Mouse (Mus musculus) forebrain, embryonic 12.5 days (tissue): ENCODE measurements around the gene Srsf3. TPM values are rescaled to one million over a fixed set of nuclear protein-coding genes. Genes with fewer than 3 reads are reported as not detected.

Experiments
- ATAC-seq: fragments of 200-750 bp; cut with Nextera tagmentation; 2 replicates; pipeline ENCODE4 v1.8.0; 2017; ENCODE audit warnings: moderate TSS enrichment; ENCODE audit not compliant: low FRiP score
- H3K27ac ChIP-seq: fragments of 300-500 bp; sonication (generic); 2 replicates; pipeline ENCODE4 v1.5.1; 2016; ENCODE audit warnings: mild to moderate bottlenecking
- H3K27me3 ChIP-seq: fragments of 300-500 bp; sonication (generic); 2 replicates; pipeline ENCODE4 v1.6.1; 2016; ENCODE audit warnings: mild to moderate bottlenecking
- H3K36me3 ChIP-seq: fragments of 300-500 bp; sonication (generic); replicated peaks from 2 replicates; pipeline ENCODE4 v1.6.1; 2016; ENCODE audit warnings: mild to moderate bottlenecking
- H3K4me1 ChIP-seq: fragments of 300-500 bp; sonication (generic); 2 replicates; pipeline ENCODE4 v1.6.1; 2016
- H3K4me2 ChIP-seq: fragments of 300-500 bp; sonication (generic); 2 replicates; pipeline ENCODE4 v1.6.1; 2016; ENCODE audit warnings: mild to moderate bottlenecking, moderate library complexity
- H3K4me3 ChIP-seq: fragments of 300-500 bp; sonication (generic); replicated peaks from 2 replicates; pipeline ENCODE4 v1.5.1; 2016; ENCODE audit warnings: mild to moderate bottlenecking
- H3K9ac ChIP-seq: fragments of 300-500 bp; sonication (generic); 2 replicates; pipeline ENCODE4 v1.6.1; 2016; ENCODE audit warnings: mild to moderate bottlenecking
- H3K9me3 ChIP-seq: fragments of 300-500 bp; sonication (generic); 2 replicates; pipeline ENCODE4 v1.6.1; 2016
- WGBS: fragments of 180-500 bp; shearing (Covaris S2); methylation state at CpG from one replicate; pipeline ENCODE4 v1.1.7; 2016; 5-methylcytosine and 5-hydroxymethylcytosine counted together
- polyA plus RNA-seq: library from polyadenylated mRNA; unstranded; fragments of >200 nt; fragmentation: Nextera tagmentation; extraction: Ambion mirVana; gene quantifications from 2 replicates; pipeline ENCODE4 v1.2.1, GENCODE M21; 2016

The Srsf3 gene
- polyA plus RNA-seq, 1 experiment from 2014 or later = 852 TPM

DNA sequence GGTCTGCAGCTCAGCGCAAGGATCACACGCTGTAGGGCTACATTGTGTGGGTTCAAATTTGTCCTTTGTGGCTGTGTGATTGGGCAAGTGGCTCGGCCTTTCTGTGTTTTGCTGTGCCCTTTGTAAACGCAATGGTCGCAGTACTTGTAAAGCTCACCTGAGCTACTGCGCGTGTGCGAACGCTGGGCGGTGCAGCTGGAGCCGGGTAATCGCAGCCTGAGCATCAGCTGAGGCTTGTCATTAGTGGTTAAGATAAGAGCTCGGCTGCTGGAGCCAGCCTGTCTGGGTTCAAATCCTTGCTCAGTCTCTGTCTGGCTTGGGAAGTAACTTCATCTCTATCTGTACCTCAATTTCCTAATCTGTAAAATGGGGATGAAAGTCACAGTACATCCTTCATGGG lies 41.7 kb downstream of the Srsf3 start:
- Histone ChIP-seq H3K36me3 (no peaks in the 10 kb centered on the region), H3K4me1 (peaks cover 24% of the 10 kb centered on the region), H3K9ac (no peak overlapping the region), H3K4me2 (no peak overlapping the region), H3K27ac (no peak overlapping the region), H3K4me3 (no peak overlapping the region), H3K27me3 (no peaks in the 10 kb centered on the region; the same call in 1 of the 2 replicates), H3K9me3 (no peaks in the 10 kb centered on the region)
- 84% methylated on average over 13 of the region's 13 CpGs for WGBS
- ATAC-seq = no peak

DNA sequence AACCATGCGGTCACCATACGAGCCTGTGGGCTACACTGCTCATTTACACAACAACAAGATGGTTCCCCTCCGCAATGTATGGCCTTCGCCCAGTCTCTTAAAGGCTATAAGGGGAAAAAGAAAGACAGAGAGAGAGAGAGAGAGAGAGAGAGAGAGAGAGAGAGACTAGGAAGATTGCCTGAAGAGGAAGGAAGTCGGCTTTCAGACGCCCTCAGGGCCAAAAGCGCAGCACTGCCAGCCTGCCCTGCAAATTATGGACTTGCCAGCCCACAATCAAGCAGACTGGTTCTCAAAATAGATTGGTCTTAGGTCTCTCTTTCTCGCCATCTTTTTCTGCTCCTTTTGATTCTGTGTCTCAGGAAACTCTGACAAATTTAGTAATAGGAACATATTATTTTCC lies 43.8 kb downstream of the Srsf3 start:
- no peak for ATAC-seq
- Histone ChIP-seq H3K4me2 (no peak overlapping the region), H3K4me1 (peaks cover 30% of the 10 kb centered on the region), H3K27me3 (peaks cover 13% of the 10 kb centered on the region), H3K27ac (no peak overlapping the region), H3K4me3 (no peak overlapping the region), H3K36me3 (no peaks in the 10 kb centered on the region), H3K9ac (no peak overlapping the region), H3K9me3 (no peaks in the 10 kb centered on the region)
- WGBS = 87% methylated on average over 8 of the region's 8 CpGs

DNA sequence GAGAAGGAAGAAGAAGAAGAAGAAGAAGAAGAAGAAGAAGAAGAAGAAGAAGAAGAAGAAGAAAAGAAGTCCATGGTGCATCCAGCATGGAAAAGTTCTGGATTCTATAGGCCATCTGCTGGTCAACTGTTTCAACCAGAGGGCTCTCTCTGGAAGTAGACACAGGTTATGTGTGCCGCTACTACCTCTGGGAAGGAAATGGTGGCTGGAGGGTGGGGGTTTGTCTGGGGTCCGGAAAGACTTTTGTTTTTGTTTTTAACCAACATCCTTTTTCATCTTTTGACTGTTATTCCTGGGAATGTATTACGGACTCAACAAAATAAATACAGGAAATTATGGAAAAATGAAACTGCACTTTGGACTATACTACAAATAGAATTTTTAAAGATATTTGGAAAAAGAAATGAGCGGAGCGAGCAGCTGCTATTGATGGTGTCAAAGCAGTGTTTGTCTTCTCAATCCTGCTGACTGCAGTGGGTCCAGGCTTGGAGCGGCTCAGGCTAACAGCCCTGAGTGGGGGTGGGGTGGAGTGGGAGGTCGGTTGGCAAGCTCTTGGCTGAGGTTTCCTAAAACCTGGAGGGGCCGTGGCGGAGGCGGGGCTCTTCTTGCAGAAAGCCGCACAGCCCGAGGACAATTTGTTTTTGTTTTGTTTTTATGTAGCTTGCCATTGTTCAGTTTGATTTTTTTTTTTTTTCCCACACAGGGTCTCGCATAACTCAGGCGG lies 45.5 kb downstream of the Srsf3 start:
- 0 out of 2 replicates have a peak overlapping the region, but pooled peaks have one; percentile 34 for H3K9ac ChIP-seq
- H3K36me3 ChIP-seq = no peaks in the 10 kb centered on the region
- WGBS = 22% methylated on average over 14 of the region's 14 CpGs
- peaks cover 25% of the 10 kb centered on the region for H3K27me3 ChIP-seq
- ATAC-seq = no peak
- no peaks in the 10 kb centered on the region for H3K9me3 ChIP-seq
- no peak overlapping the region for H3K27ac ChIP-seq
- H3K4me1 ChIP-seq = peaks cover 34% of the 10 kb centered on the region
- peak overlapping the region; percentile 45 for H3K4me2 ChIP-seq
- H3K4me3 ChIP-seq = 0 out of 2 replicates have a peak overlapping the region, but pooled peaks have one; percentile 5

- 4% methylated on average over 25 of the region's 25 CpGs for WGBS
- Histone ChIP-seq H3K27me3 (peaks cover 25% of the 10 kb centered on the region), H3K4me2 (peak overlapping the region; percentile 45), H3K9ac (no peak overlapping the region), H3K27ac (peak overlapping the region; percentile 43; the same call in 1 of the 2 replicates), H3K36me3 (no peaks in the 10 kb centered on the region), H3K4me1 (peaks cover 32% of the 10 kb centered on the region), H3K4me3 (0 out of 2 replicates have a peak overlapping the region, but pooled peaks have one; percentile 5), H3K9me3 (no peaks in the 10 kb centered on the region)
- ATAC-seq = no peak
Observed at GRCm38 (mm10) chr17:29078519-29079383, 46.3 kb downstream of the Srsf3 start.

DNA sequence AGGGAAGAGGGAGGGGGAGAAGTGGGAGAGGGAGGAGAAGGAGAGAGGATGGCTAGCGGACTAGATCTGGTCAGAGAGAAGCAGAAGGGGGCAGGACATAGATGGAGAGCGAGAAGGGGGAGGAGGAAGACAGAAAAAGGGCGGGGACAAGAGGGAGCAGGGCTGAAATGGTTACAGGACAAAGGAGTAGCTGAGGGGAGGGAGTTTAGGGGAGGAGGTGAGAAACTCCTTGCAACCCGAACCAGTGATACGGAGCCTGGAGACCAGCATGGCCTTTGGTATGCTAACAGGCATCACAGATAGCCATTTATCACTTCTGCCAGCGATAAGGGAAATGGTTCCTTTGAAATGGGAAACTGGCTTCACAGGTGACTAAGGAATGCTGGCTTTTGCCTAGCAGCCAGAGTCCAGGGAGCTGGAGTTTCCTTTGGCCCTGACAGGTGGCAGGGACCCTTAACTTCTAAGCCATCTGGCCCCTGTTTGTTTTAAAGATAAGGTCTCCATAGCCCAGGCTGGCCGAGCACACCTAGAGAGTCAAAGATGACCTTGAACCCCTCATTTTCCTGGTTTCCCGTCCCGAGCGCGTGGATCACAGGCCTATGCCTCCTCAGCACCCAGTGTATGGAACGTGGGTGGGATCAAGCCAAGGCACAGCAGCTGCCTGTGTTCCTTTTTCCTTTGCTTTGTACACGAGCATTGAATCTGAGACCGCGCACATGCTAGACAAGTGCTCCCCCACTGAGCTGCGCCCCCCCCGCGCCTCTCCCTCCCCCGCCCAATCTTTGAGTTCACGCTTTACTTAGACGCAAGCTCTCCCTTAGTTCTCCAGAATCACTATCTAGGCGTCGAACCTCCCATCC lies 48.6 kb downstream of the Srsf3 start:
- peaks cover 25% of the 10 kb centered on the region for H3K27me3 ChIP-seq
- H3K36me3 ChIP-seq = no peaks in the 10 kb centered on the region
- WGBS = 3% methylated on average over 22 of the region's 23 CpGs
- no peaks in the 10 kb centered on the region for H3K9me3 ChIP-seq
- H3K4me3 ChIP-seq = no peak overlapping the region
- ATAC-seq = no peak
- peak overlapping the region; percentile 37 for H3K4me2 ChIP-seq
- no peak overlapping the region for H3K9ac ChIP-seq
- 0 out of 2 replicates have a peak overlapping the region, but pooled peaks have one; percentile 15 for H3K27ac ChIP-seq
- peaks cover 32% of the 10 kb centered on the region for H3K4me1 ChIP-seq

DNA sequence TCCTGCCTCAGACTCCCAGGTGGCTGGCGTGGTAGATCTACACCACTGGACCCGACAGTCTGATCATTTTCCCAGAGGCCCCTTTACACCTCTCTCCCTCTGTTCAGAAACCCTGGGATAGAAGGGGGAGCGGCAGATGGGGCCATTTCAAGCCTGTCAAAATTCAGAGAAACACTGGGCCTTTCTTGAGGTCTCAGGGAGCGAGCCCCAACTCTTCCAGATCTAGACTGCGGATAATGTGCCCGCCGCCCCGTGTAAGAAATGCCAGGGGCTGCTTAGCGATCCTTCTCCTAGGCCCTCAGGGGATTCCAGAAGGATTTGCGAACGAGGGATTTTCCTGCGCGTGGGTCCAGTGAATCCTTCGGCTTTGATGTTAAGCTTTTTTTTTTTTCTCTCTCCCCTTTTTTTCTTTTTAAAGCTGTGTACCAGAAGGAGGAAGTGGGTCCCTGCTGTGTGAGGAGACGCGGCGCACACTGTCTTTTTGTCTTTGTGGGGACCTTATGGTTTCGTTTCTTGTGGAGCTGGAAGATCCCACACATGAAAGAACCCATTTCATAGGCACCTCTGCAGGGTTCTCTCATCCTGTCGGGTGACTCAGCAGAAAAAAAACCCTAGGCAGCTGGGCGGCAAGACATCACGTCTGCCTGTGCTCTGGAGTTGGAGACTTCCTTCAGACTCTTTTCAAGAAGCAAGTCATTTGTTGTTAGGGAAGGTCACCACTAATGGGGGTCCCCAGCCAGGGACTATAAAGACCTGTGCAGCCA lies 49.4 kb downstream of the Srsf3 start:
- H3K9ac ChIP-seq = no peak overlapping the region; the same call in 1 of the 2 replicates
- WGBS = 5% methylated on average over 21 of the region's 21 CpGs
- H3K27ac ChIP-seq = no peak overlapping the region

GRCm38 (mm10) chr17:29083586-29083985 lies 51.2 kb downstream of the Srsf3 start:
- no peaks in the 10 kb centered on the region for H3K9me3 ChIP-seq
- no peak overlapping the region for H3K9ac ChIP-seq
- H3K27me3 ChIP-seq = peaks cover 25% of the 10 kb centered on the region
- H3K4me2 ChIP-seq = no peak overlapping the region
- peaks cover 23% of the 10 kb centered on the region for H3K4me1 ChIP-seq
- no peak overlapping the region for H3K27ac ChIP-seq
- 92% methylated on average over 8 of the region's 8 CpGs for whole genome bisulfite sequencing
- ATAC-seq = no peak
- no peaks in the 10 kb centered on the region for H3K36me3 ChIP-seq
- H3K4me3 ChIP-seq = no peak overlapping the region

More for the DNA sequence above, 49.4 kb downstream of the Srsf3 start:
- Histone ChIP-seq H3K27me3 (peaks cover 25% of the 10 kb centered on the region), H3K4me3 (no peak overlapping the region), H3K36me3 (no peaks in the 10 kb centered on the region), H3K4me2 (peak overlapping the region; percentile 37), H3K4me1 (peaks cover 32% of the 10 kb centered on the region), H3K9me3 (no peaks in the 10 kb centered on the region)
- ATAC-seq = no peak

DNA sequence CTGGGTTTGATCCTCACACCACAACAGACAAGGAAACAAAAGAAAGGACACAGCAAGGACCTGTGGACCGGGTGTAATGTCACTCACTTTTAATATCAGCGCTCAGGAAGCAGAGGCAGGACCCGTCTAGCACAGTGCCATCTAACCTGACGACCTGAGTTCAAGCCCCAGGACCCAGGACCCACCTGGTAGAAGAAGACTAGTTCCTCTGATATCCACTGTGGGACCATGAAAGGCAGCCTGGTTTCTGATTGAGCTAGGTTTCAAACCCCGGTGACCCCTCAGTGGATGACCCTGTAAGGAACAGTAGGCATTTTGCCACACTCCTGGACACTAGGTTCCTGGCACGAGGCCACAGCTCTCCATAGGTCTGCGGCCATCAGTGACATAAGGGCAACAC lies 52.2 kb downstream of the Srsf3 start:
- Histone ChIP-seq H3K27me3 (peaks cover 23% of the 10 kb centered on the region), H3K27ac (no peak overlapping the region), H3K4me2 (no peak overlapping the region), H3K36me3 (no peaks in the 10 kb centered on the region), H3K4me1 (peaks cover 17% of the 10 kb centered on the region), H3K9ac (no peak overlapping the region), H3K4me3 (no peak overlapping the region), H3K9me3 (no peaks in the 10 kb centered on the region)
- 95% methylated on average over 7 of the region's 7 CpGs for WGBS
- no peak for ATAC-seq

DNA sequence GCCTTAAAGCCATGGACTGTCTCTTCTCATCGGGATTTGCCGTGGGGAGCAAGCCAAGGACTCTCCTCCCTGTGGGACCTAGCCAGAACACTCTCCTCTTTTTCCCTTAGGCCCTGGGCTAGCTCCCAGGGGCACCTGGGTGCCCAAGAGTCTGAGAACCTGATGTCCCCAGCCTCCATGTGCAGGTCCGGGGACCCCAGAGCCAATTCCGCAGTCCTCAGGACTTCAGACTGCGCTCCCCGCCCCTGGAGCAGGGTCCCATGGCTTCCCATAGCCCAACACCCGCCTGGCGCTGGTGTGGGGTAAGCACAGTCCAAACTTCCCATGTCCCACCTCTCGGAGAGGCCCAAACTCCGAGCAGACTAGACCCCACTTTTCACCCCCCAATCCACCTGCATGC lies 52.8 kb downstream of the Srsf3 start:
- Histone ChIP-seq H3K9me3 (no peaks in the 10 kb centered on the region), H3K36me3 (no peaks in the 10 kb centered on the region), H3K4me2 (no peak overlapping the region), H3K4me3 (no peak overlapping the region), H3K4me1 (peaks cover 17% of the 10 kb centered on the region), H3K27me3 (peaks cover 24% of the 10 kb centered on the region), H3K9ac (no peak overlapping the region), H3K27ac (no peak overlapping the region)
- 86% methylated on average over 10 of the region's 10 CpGs for WGBS
- ATAC-seq = no peak

DNA sequence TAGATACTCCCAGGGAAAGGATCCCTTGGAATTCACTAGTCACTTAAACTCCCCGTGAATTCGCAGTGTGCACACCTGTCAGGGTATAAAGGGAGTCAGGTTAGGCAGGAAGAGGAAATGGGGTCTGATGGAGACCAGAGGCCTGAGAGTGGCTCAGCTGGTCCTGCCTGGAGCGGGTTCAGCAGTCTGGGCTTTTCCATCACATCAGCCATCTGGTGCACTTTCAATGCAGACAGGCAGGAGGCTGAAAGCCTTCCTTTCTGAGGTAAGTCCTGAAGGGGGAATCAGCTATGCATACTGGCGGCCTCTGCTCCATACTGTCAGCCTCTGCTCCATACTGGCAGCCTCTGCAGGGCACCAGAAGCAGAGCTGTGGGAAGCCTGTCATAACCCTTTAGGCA lies 54.5 kb downstream of the Srsf3 start:
- Histone ChIP-seq H3K4me2 (no peak overlapping the region), H3K4me3 (no peak overlapping the region), H3K36me3 (no peaks in the 10 kb centered on the region), H3K9me3 (no peaks in the 10 kb centered on the region), H3K4me1 (peaks cover 4% of the 10 kb centered on the region), H3K27me3 (peaks cover 13% of the 10 kb centered on the region), H3K9ac (no peak overlapping the region), H3K27ac (no peak overlapping the region)
- ATAC-seq = no peak
- 75% methylated on average over 4 of the region's 4 CpGs for WGBS

GRCm38 (mm10) chr17:29090776-29091175 lies 58.3 kb downstream of the Srsf3 start, which contains the start of gene Cdkn1a:
Gene Cdkn1a, plus strand, starts transcription at chr17:29090976.
- 73% methylated on average over 3 of the region's 3 CpGs for WGBS
- Histone ChIP-seq H3K9ac (no peak within 1 kb of the TSS), H3K4me1 (peaks cover 22% of the 10 kb centered on the region), H3K9me3 (no peaks in the 10 kb centered on the region), H3K4me3 (no peak within 1 kb of the TSS), H3K27ac (no peak within 1 kb of the TSS), H3K27me3 (peaks cover 41% of the 10 kb centered on the region), H3K36me3 (no peaks in the 10 kb centered on the region), H3K4me2 (no peak within 1 kb of the TSS)
- ATAC-seq = no peak
